Mouse (Mus musculus) lung, postnatal 0 days (tissue): Measurements from ENCODE around the gene Cd300ld5. TPM values are rescaled to one million over a fixed set of nuclear protein-coding genes. Genes with fewer than 3 reads are reported as not detected.

Experiments used
- ATAC-seq: fragments of 200-750 bp; cut with Nextera tagmentation; 2 replicates; pipeline ENCODE4 v1.8.0; 2017; ENCODE audit warnings: moderate library complexity
- DNase-seq: peaks from one replicate; pipeline ENCODE4 v3.0.0-alpha.2; 2016; ENCODE audit warnings: low spot score
- H3K27ac ChIP-seq: fragments of 300-500 bp; sonication (generic); 2 replicates; pipeline ENCODE4 v1.5.1; 2014; ENCODE audit warnings: antibody characterized with exemption, mild to moderate bottlenecking, low read length, mixed read lengths
- H3K27me3 ChIP-seq: fragments of 300-500 bp; sonication (generic); replicated peaks from 2 replicates; pipeline ENCODE4 v1.6.1; 2014; ENCODE audit warnings: low read length, mixed read lengths; ENCODE audit not compliant: insufficient read depth
- H3K36me3 ChIP-seq: fragments of 300-500 bp; sonication (generic); 2 replicates; pipeline ENCODE4 v1.6.1; 2014; ENCODE audit warnings: low read length, mixed read lengths; ENCODE audit not compliant: insufficient read depth
- H3K4me1 ChIP-seq: fragments of 300-500 bp; sonication (generic); 2 replicates; pipeline ENCODE4 v1.6.1; 2014; ENCODE audit warnings: antibody characterized with exemption, low read depth, low read length, mixed read lengths; ENCODE audit not compliant: insufficient read depth
- H3K4me2 ChIP-seq: fragments of 300-500 bp; sonication (generic); replicated peaks from 2 replicates; pipeline ENCODE4 v1.6.1; 2014; ENCODE audit warnings: low read depth, mild to moderate bottlenecking, low read length, moderate library complexity, mixed read lengths
- H3K4me3 ChIP-seq: fragments of 300-500 bp; sonication (generic); 2 replicates; pipeline ENCODE4 v1.5.1; 2014; ENCODE audit warnings: low read depth, low read length
- H3K9ac ChIP-seq: fragments of 300-500 bp; sonication (generic); replicated peaks from 2 replicates; pipeline ENCODE4 v1.6.1; 2014; ENCODE audit warnings: low read depth, mild to moderate bottlenecking
- H3K9me3 ChIP-seq: fragments of 300-500 bp; sonication (generic); 2 replicates; pipeline ENCODE4 v1.6.1; 2016; ENCODE audit warnings: low read length, mixed read lengths
- CTCF ChIP-seq: IDR thresholded peaks from 2 replicates; pipeline ENCODE4 v1.5.1; 2016; ENCODE audit warnings: antibody characterized with exemption, mild to moderate bottlenecking
- EP300 ChIP-seq: IDR thresholded peaks from 2 replicates; pipeline ENCODE4 v1.6.1; 2016; ENCODE audit warnings: antibody characterized with exemption, mild to moderate bottlenecking, control low read depth
- WGBS: fragments of 180-500 bp; shearing (Covaris S2); extraction: QIAGEN DNeasy Blood & Tissue Kit; methylation state at CpG from one replicate; pipeline ENCODE4 v1.1.7; 2014; 5-methylcytosine and 5-hydroxymethylcytosine counted together
- polyA plus RNA-seq: library from polyadenylated mRNA; unstranded; fragments of >200 nt; fragmentation: Nextera tagmentation; extraction: Ambion mirVana; gene quantifications from 2 replicates; pipeline ENCODE4 v1.2.1, GENCODE M21; 2015

The Cd300ld5 gene
- polyA plus RNA-seq, 1 experiment from 2014 or later, result not detected

DNA sequence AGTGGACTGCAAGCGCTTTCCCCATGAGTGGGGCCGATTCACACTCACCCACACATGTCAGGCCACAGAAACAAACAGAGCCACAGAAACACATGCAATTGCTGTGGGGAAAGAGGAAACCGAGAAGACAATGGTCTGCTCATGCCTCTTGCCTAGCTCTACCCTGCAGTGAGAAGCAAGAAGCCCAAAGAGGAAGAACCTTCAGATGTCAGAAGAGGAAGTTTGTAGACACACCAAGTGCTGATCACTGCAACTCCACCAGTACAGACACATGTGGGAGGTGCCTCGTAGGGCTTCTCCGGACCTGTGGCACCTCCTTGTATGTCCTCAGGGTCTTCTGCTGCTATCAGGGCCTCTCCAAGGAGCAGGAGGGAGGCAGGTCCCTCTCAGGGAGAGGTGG lies 33.5 kb downstream of the Cd300ld5 start:
- Histone ChIP-seq H3K36me3 (no peaks in the 10 kb centered on the region), H3K4me3 (no peak overlapping the region), H3K9me3 (no peaks in the 10 kb centered on the region), H3K27ac (no peak overlapping the region), H3K4me1 (no peaks in the 10 kb centered on the region), H3K9ac (no peak overlapping the region), H3K27me3 (no peaks in the 10 kb centered on the region), H3K4me2 (no peak overlapping the region)
- ATAC-seq (peak; percentile 23; the same call in 1 of the 2 replicates), DNase-seq (peak; percentile 44)
- TF ChIP-seq CTCF (no peak), EP300 (no peak)
- 60% methylated on average over 5 of the region's 5 CpGs for WGBS

DNA sequence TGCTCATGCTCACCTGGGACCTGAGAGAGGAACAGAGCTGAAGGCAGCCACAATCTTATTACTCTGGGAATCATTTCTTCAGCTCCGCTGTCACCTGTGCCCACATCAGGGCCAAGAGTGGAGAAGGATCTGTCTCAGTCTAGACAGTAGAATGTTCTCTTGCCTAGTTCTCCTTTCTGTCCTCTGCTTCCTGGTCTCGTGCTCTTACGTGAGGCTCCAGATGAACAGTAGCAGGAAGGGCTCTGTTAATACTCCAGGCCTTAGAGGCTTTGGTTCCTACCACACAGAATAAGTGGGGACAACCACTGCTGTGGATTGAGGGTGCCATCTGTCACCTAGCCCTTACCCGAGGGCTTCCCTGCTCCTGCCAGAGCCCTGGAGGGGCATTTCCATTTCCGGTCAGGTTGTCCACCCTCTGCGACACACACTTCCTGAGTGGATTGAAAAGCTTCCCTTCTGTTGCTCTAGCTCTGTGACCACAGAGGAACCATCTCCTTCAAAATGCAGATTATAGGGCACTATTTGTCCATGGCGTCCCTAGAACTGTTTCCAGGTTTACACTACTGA lies 36.0 kb downstream of the Cd300ld5 start, which contains the start of gene Cd300c2:
Gene Cd300c2, minus strand, starts transcription at position 407 of the 567 bp plus-strand sequence.
- TF ChIP-seq EP300, result no peak
- TF ChIP-seq CTCF, result no peak
- DNase-seq (peak; percentile 17), ATAC-seq (no peak; the same call in 1 of the 2 replicates)
- no peak within 1 kb of the TSS for H3K4me3 ChIP-seq
- H3K4me1 ChIP-seq, result no peaks in the 10 kb centered on the region
- no peaks in the 10 kb centered on the region for H3K9me3 ChIP-seq
- no peaks in the 10 kb centered on the region for H3K27me3 ChIP-seq
- no peaks in the 10 kb centered on the region for H3K36me3 ChIP-seq
- H3K27ac ChIP-seq, result no peak within 1 kb of the TSS
- WGBS, result 80% methylated on average over 7 of the region's 7 CpGs
- no peak within 1 kb of the TSS for H3K9ac ChIP-seq
- no peak within 1 kb of the TSS for H3K4me2 ChIP-seq

DNA sequence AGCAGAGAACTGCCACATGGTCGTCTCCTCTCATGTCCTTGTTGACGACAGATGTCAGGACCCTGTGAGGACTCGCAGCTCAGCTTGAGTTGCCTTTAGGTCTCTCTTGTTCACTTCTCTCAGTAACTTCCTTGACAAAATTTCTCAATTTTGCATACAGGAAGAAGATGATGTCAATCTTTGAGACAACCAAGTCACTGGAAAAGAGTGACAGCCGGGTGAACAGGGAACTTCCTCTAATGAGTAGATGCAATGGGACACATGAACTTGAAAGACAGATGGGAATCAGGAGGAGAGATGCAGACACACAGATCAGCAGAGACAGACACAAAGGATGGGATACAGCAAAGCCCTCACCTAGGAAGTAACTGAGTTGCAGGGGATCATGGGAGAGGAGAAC lies 47.8 kb downstream of the Cd300ld5 start, which contains the start of gene Cd300ld:
Gene Cd300ld, minus strand, starts transcription at position 130 of the 400 bp plus-strand sequence.
- H3K4me1 ChIP-seq, result no peaks in the 10 kb centered on the region
- ATAC-seq, result no peak
- no peak for TF ChIP-seq EP300
- TF ChIP-seq CTCF, result no peak

DNA sequence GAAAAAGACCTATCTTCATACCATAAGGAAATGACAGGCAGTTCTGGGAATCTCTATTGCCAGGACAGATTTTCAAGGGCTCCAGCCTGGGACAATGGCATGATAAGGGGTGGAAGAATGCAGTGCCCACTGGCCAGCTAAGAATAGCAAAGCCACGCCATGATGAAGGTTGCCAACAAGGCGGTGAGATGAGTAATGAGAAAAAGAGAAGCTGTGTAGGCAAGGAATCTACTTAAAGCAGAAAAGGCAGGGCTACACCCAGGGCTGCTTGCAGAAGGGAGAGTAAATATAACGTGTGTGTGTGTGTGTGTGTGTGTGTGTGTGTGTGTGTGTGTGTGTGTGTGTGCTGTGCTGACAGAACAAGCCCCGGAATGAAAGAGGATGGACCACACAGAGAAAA lies 55.7 kb downstream of the Cd300ld5 start:
- no peak overlapping the region for H3K4me2 ChIP-seq
- no peaks in the 10 kb centered on the region for H3K27me3 ChIP-seq
- WGBS, result 69% methylated on average over 4 of the region's 4 CpGs
- H3K9ac ChIP-seq, result no peak overlapping the region
- no peak overlapping the region for H3K27ac ChIP-seq
- no peak for DNase-seq
- TF ChIP-seq CTCF, result no peak
- TF ChIP-seq EP300, result no peak
- no peak overlapping the region for H3K4me3 ChIP-seq
- ATAC-seq, result no peak
- H3K9me3 ChIP-seq, result no peaks in the 10 kb centered on the region
- no peaks in the 10 kb centered on the region for H3K36me3 ChIP-seq
- H3K4me1 ChIP-seq, result no peaks in the 10 kb centered on the region

More for the DNA sequence above, 47.8 kb downstream of the Cd300ld5 start, which contains the start of gene Cd300ld:
- WGBS, result 62% methylated on average over 4 of the region's 4 CpGs
- Histone ChIP-seq H3K9me3 (no peaks in the 10 kb centered on the region), H3K9ac (no peak within 1 kb of the TSS), H3K27ac (no peak within 1 kb of the TSS), H3K27me3 (no peaks in the 10 kb centered on the region), H3K4me2 (no peak within 1 kb of the TSS), H3K4me3 (no peak within 1 kb of the TSS), H3K36me3 (no peaks in the 10 kb centered on the region)
- DNase-seq, result peak; percentile 22

Other genes with a start within 250 kb of the Cd300ld5 start
- 0.15 and 0.20 TPM in 2 replicates for gene Btbd17, start 241.8 kb downstream of the Cd300ld5 start, polyA plus RNA-seq
- gene Gpr142, start 238.8 kb downstream of the Cd300ld5 start, polyA plus RNA-seq, result not detected in 2 replicates
- gene Gprc5c, start 186.6 kb downstream of the Cd300ld5 start, polyA plus RNA-seq, result 10.4 and 11.1 TPM in 2 replicates
- 4.6 and 5.9 TPM in 2 replicates for gene Cd300a, start 147.7 kb downstream of the Cd300ld5 start, polyA plus RNA-seq
- 1.5 and 2.0 TPM in 2 replicates for gene Cd300lb, start 103.4 kb downstream of the Cd300ld5 start, polyA plus RNA-seq
- 0.19 and 0.31 TPM in 2 replicates for gene Cd300c, start 68.6 kb downstream of the Cd300ld5 start, polyA plus RNA-seq
- 0.92 and 1.0 TPM in 2 replicates for gene Cd300ld, start 47.8 kb downstream of the Cd300ld5 start, polyA plus RNA-seq
- gene Cd300c2, start 35.9 kb downstream of the Cd300ld5 start, polyA plus RNA-seq, result 12.4 and 15.7 TPM in 2 replicates
- gene Cd300ld2, start 21.6 kb downstream of the Cd300ld5 start, polyA plus RNA-seq, result 0.44 TPM in 1 of 2 replicates, not detected in the other
- not detected in 2 replicates for gene Cd300ld4, start 10.8 kb downstream of the Cd300ld5 start, polyA plus RNA-seq
- gene Cd300ld3, start 10.6 kb upstream of the Cd300ld5 start, polyA plus RNA-seq, result not detected in 2 replicates
- 0.21 and 0.31 TPM in 2 replicates for gene Cd300e, start 24.4 kb upstream of the Cd300ld5 start, polyA plus RNA-seq
- 0.56 and 0.85 TPM in 2 replicates for gene Rab37, start 53.7 kb upstream of the Cd300ld5 start, polyA plus RNA-seq
- 12.7 and 13.1 TPM in 2 replicates for gene Cd300lf, start 96.2 kb upstream of the Cd300ld5 start, polyA plus RNA-seq
- 56.9 and 71.2 TPM in 2 replicates for gene Slc9a3r1, start 125.6 kb upstream of the Cd300ld5 start, polyA plus RNA-seq
- gene Tmem104, start 149.7 kb upstream of the Cd300ld5 start, polyA plus RNA-seq, result 9.6 and 10.5 TPM in 2 replicates
- 30.3 and 30.8 TPM in 2 replicates for gene Nat9, start 150.1 kb upstream of the Cd300ld5 start, polyA plus RNA-seq
- gene Grin2c, start 229.5 kb upstream of the Cd300ld5 start, polyA plus RNA-seq, result 0.11 TPM in 2 replicates
- 6.9 and 7.9 TPM in 2 replicates for gene Fdxr, start 239.3 kb upstream of the Cd300ld5 start, polyA plus RNA-seq